Mouse (Mus musculus) liver, embryonic 16.5 days (tissue): Measurements from ENCODE around the gene Med22. TPM values are rescaled to one million over a fixed set of nuclear protein-coding genes. Genes with fewer than 3 reads are reported as not detected.

Source experiments
- ATAC-seq: fragments of 200-750 bp; cut with Nextera tagmentation; 2 replicates; pipeline ENCODE4 v1.8.0; 2017; ENCODE audit warnings: low read depth, mild to moderate bottlenecking, moderate number of reproducible peaks, moderate library complexity
- H3K27ac ChIP-seq: fragments of 300-500 bp; sonication (generic); 2 replicates; pipeline ENCODE4 v1.5.1; 2014; ENCODE audit warnings: mild to moderate bottlenecking, low read length
- H3K27me3 ChIP-seq: fragments of 300-500 bp; sonication (generic); 2 replicates; pipeline ENCODE4 v1.6.1; 2014; ENCODE audit warnings: low read depth, low read length, mixed read lengths; ENCODE audit not compliant: control insufficient read depth, insufficient read depth
- H3K36me3 ChIP-seq: fragments of 300-500 bp; sonication (generic); 2 replicates; pipeline ENCODE4 v1.6.1; 2014; ENCODE audit warnings: mild to moderate bottlenecking; ENCODE audit not compliant: control insufficient read depth, insufficient read depth
- H3K4me1 ChIP-seq: fragments of 300-500 bp; sonication (generic); 2 replicates; pipeline ENCODE4 v1.6.1; 2014; ENCODE audit warnings: low read depth, low read length, mixed read lengths; ENCODE audit not compliant: control insufficient read depth
- H3K4me2 ChIP-seq: fragments of 300-500 bp; sonication (generic); 2 replicates; pipeline ENCODE4 v1.6.1; 2014; ENCODE audit warnings: low read depth, low read length, mixed read lengths
- H3K4me3 ChIP-seq: fragments of 300-500 bp; sonication (generic); 2 replicates; pipeline ENCODE4 v1.5.1; 2014; ENCODE audit warnings: low read depth, mild to moderate bottlenecking, low read length
- H3K9ac ChIP-seq: fragments of 300-500 bp; sonication (generic); 2 replicates; pipeline ENCODE4 v1.6.1; 2014; ENCODE audit warnings: low read depth, low read length
- H3K9me3 ChIP-seq: fragments of 300-500 bp; sonication (generic); replicated peaks from 2 replicates; pipeline ENCODE4 v1.6.1; 2016; ENCODE audit warnings: low read length; ENCODE audit not compliant: control insufficient read depth
- whole genome bisulfite sequencing: fragments of 180-500 bp; shearing (Covaris S2); extraction: QIAGEN DNeasy Blood & Tissue Kit; methylation state at CpG from one replicate; pipeline ENCODE4 v1.1.7; 2014; ENCODE audit not compliant: insufficient replicate concordance; 5-methylcytosine and 5-hydroxymethylcytosine counted together
- polyA plus RNA-seq: library from polyadenylated mRNA; unstranded; fragments of >200 nt; fragmentation: Nextera tagmentation; extraction: Ambion mirVana; gene quantifications from 2 replicates; pipeline ENCODE4 v1.2.1, GENCODE M21; 2015

Med22 gene
- polyA plus RNA-seq, 1 experiment from 2014 or later: 19.5 TPM

GRCm38 (mm10) chr2:26943253-26943652 is 32.8 kb upstream of the Med22 start:
- 45% methylated on average over 3 of the region's 3 CpGs for WGBS
- Histone ChIP-seq H3K36me3 (no peaks in the 10 kb centered on the region), H3K4me2 (no peak overlapping the region), H3K9ac (no peak overlapping the region), H3K27me3 (no peaks in the 10 kb centered on the region), H3K4me1 (no peaks in the 10 kb centered on the region), H3K27ac (no peak overlapping the region), H3K9me3 (no peaks in the 10 kb centered on the region), H3K4me3 (no peak overlapping the region)
- no peak for ATAC-seq

GRCm38 (mm10) chr2:26941539-26941938 is 31.1 kb upstream of the Med22 start:
- Histone ChIP-seq H3K9ac (no peak overlapping the region), H3K4me1 (no peaks in the 10 kb centered on the region), H3K36me3 (no peaks in the 10 kb centered on the region), H3K9me3 (no peaks in the 10 kb centered on the region), H3K27ac (no peak overlapping the region), H3K4me2 (no peak overlapping the region), H3K27me3 (no peaks in the 10 kb centered on the region), H3K4me3 (no peak overlapping the region)
- WGBS: 28% methylated on average over 5 of the region's 5 CpGs
- peak; percentile 60 for ATAC-seq

- Histone ChIP-seq H3K9ac (no peak overlapping the region), H3K27ac (no peak overlapping the region), H3K4me2 (no peak overlapping the region), H3K27me3 (no peaks in the 10 kb centered on the region), H3K4me1 (peaks cover 21% of the 10 kb centered on the region), H3K36me3 (no peaks in the 10 kb centered on the region), H3K4me3 (no peak overlapping the region), H3K9me3 (no peaks in the 10 kb centered on the region)
- WGBS: 21% methylated on average over 1 of the region's 1 CpGs
- no peak for ATAC-seq
Observed at GRCm38 (mm10) chr2:26936425-26936824, 25.9 kb upstream of the Med22 start.

- H3K27me3 ChIP-seq: no peaks in the 10 kb centered on the region
- 18% methylated on average over 2 of the region's 2 CpGs for WGBS
- no peaks in the 10 kb centered on the region for H3K9me3 ChIP-seq
- H3K4me2 ChIP-seq: no peak overlapping the region
- H3K4me3 ChIP-seq: no peak overlapping the region
- ATAC-seq: no peak
- no peak overlapping the region for H3K27ac ChIP-seq
- no peaks in the 10 kb centered on the region for H3K36me3 ChIP-seq
- peaks cover 31% of the 10 kb centered on the region for H3K4me1 ChIP-seq
- no peak overlapping the region for H3K9ac ChIP-seq
Observed at GRCm38 (mm10) chr2:26935286-26935685, 24.8 kb upstream of the Med22 start.

- Histone ChIP-seq H3K4me3 (peak within 1 kb of the TSS; percentile 92), H3K9me3 (no peaks in the 10 kb centered on the region), H3K4me2 (peak within 1 kb of the TSS; percentile 91), H3K27ac (peak within 1 kb of the TSS; percentile 90), H3K4me1 (peaks cover 34% of the 10 kb centered on the region), H3K27me3 (no peaks in the 10 kb centered on the region), H3K36me3 (no peaks in the 10 kb centered on the region), H3K9ac (peak within 1 kb of the TSS; percentile 99)
- peak; percentile 93 for ATAC-seq
- under 1% methylated on average over 60 of the region's 70 CpGs for WGBS
Observed at GRCm38 (mm10) chr2:26933304-26934055, 23.0 kb upstream of the Med22 start, which contains the start of the genes Surf4 and Stkld1. TSS of gene Surf4 (minus strand) at chr2:26933928. TSS of gene Stkld1 (plus strand) at chr2:26934047.

GRCm38 (mm10) chr2:26932473-26933303 is 22.2 kb upstream of the Med22 start:
- H3K27me3 ChIP-seq: no peaks in the 10 kb centered on the region
- H3K4me3 ChIP-seq: peak overlapping the region; percentile 92
- peak overlapping the region; percentile 91 for H3K4me2 ChIP-seq
- peak overlapping the region; percentile 99 for H3K9ac ChIP-seq
- H3K4me1 ChIP-seq: peaks cover 38% of the 10 kb centered on the region
- H3K27ac ChIP-seq: peak overlapping the region; percentile 90
- ATAC-seq: peak; percentile 9
- H3K36me3 ChIP-seq: no peaks in the 10 kb centered on the region
- under 1% methylated on average over 37 of the region's 49 CpGs for WGBS
- no peaks in the 10 kb centered on the region for H3K9me3 ChIP-seq

- H3K36me3 ChIP-seq: peaks cover 8% of the 10 kb centered on the region
- H3K27me3 ChIP-seq: no peaks in the 10 kb centered on the region
- ATAC-seq: no peak
- WGBS: 17% methylated on average over 1 of the region's 1 CpGs
- H3K4me2 ChIP-seq: no peak overlapping the region
- H3K9ac ChIP-seq: 0 out of 2 replicates have a peak overlapping the region, but pooled peaks have one; percentile 10
- no peaks in the 10 kb centered on the region for H3K9me3 ChIP-seq
- peaks cover 38% of the 10 kb centered on the region for H3K4me1 ChIP-seq
- H3K4me3 ChIP-seq: no peak overlapping the region
- peak overlapping the region; percentile 11; the same call in 1 of the 2 replicates for H3K27ac ChIP-seq
Observed at GRCm38 (mm10) chr2:26930390-26930789, 19.9 kb upstream of the Med22 start.

- no peak overlapping the region for H3K4me2 ChIP-seq
- H3K27me3 ChIP-seq: no peaks in the 10 kb centered on the region
- no peak for ATAC-seq
- peaks cover 29% of the 10 kb centered on the region for H3K4me1 ChIP-seq
- no peak overlapping the region for H3K9ac ChIP-seq
- no peak overlapping the region for H3K27ac ChIP-seq
- WGBS: 76% methylated on average over 6 of the region's 6 CpGs
- H3K4me3 ChIP-seq: no peak overlapping the region
- H3K36me3 ChIP-seq: peaks cover 29% of the 10 kb centered on the region
- H3K9me3 ChIP-seq: no peaks in the 10 kb centered on the region
Observed at GRCm38 (mm10) chr2:26927745-26928476, 17.4 kb upstream of the Med22 start.
